Mouse (Mus musculus) C2C12 (cell line): Measurements from ENCODE around the gene Pigc. TPM values are rescaled to one million over a fixed set of nuclear protein-coding genes. Genes with fewer than 3 reads are reported as not detected.

Experiments
- H3K27me3 ChIP-seq: one replicate; pipeline ENCODE4 v1.6.1; 2011; ENCODE audit not compliant: control insufficient read depth, insufficient read depth, insufficient read length
- H3K36me3 ChIP-seq: one replicate; pipeline ENCODE4 v1.6.1; 2011; ENCODE audit not compliant: control insufficient read depth, insufficient read depth
- H3K4me3 ChIP-seq: one replicate; pipeline ENCODE4 v1.5.1; 2011; ENCODE audit warnings: mild to moderate bottlenecking, control low read depth; ENCODE audit not compliant: poor library complexity, insufficient read depth, severe bottlenecking
- H3K79me2 ChIP-seq: one replicate; pipeline ENCODE4 v1.6.1; 2011; ENCODE audit not compliant: control insufficient read depth, insufficient read depth
- H3K79me3 ChIP-seq: one replicate; pipeline ENCODE4 v1.6.1; 2011; ENCODE audit warnings: low read depth, control low read depth
- H3ac ChIP-seq: one replicate; pipeline ENCODE3; 2011; ENCODE audit warnings: low read depth; ENCODE audit not compliant: control insufficient read depth, insufficient read length
- CEBPB ChIP-seq: IDR thresholded peaks from one replicate; pipeline ENCODE4 v1.6.1; 2011; ENCODE audit warnings: low read depth, mild to moderate bottlenecking, control low read depth, moderate library complexity
- CTCF ChIP-seq: IDR thresholded peaks from one replicate; pipeline ENCODE4 v1.5.1; 2011; ENCODE audit not compliant: control insufficient read depth, insufficient read depth, insufficient read length
- FOSL1 ChIP-seq: IDR thresholded peaks from one replicate; pipeline ENCODE4 v1.8.0; 2011; ENCODE audit warnings: mild to moderate bottlenecking, low read length; ENCODE audit not compliant: poor library complexity, insufficient read depth, severe bottlenecking
- MAX ChIP-seq: IDR thresholded peaks from one replicate; pipeline ENCODE4 v1.6.1; 2011; ENCODE audit warnings: mild to moderate bottlenecking, control low read depth
- MYOD1 ChIP-seq: IDR thresholded peaks from one replicate; pipeline ENCODE4 v1.6.1; 2011; ENCODE audit warnings: low read depth; ENCODE audit not compliant: control insufficient read depth, insufficient read length
- MYOG ChIP-seq: IDR thresholded peaks from one replicate; pipeline ENCODE4 v1.6.1; 2011; ENCODE audit not compliant: control insufficient read depth, insufficient read length; ENCODE audit errors: extremely low read depth
- USF1 ChIP-seq: IDR thresholded peaks from one replicate; pipeline ENCODE4 v1.6.1; 2011; ENCODE audit warnings: low read depth, mild to moderate bottlenecking, control low read depth, moderate library complexity
- long read RNA-seq, 2 experiments: library from polyadenylated mRNA; unstranded; transcript quantifications; one replicate each; pipeline ENCODE4 v2.0.0; 2019 to 2020
- polyA plus RNA-seq: library from polyadenylated mRNA; unstranded; fragments of >200 nt; fragmentation: generic; extraction: Trizol; gene quantifications from one replicate; pipeline ENCODE4 v1.2.1, GENCODE M21; 2012; ENCODE audit warnings: missing spikeins

Pigc gene
- polyA plus RNA-seq, result 9.2 TPM
- long read RNA-seq, experiment 1, full-length matches to known transcripts, result 29 of 30 reads
- long read RNA-seq, experiment 1, partial matches to known transcripts, result 0 of 30 reads
- long read RNA-seq, experiment 1, other reads (novel, unspliced or antisense), result 1 of 30 reads
- long read RNA-seq, experiment 2, full-length matches to known transcripts, result 24 of 25 reads
- long read RNA-seq, experiment 2, partial matches to known transcripts, result 0 of 25 reads
- long read RNA-seq, experiment 2, other reads (novel, unspliced or antisense), result 1 of 25 reads

DNA sequence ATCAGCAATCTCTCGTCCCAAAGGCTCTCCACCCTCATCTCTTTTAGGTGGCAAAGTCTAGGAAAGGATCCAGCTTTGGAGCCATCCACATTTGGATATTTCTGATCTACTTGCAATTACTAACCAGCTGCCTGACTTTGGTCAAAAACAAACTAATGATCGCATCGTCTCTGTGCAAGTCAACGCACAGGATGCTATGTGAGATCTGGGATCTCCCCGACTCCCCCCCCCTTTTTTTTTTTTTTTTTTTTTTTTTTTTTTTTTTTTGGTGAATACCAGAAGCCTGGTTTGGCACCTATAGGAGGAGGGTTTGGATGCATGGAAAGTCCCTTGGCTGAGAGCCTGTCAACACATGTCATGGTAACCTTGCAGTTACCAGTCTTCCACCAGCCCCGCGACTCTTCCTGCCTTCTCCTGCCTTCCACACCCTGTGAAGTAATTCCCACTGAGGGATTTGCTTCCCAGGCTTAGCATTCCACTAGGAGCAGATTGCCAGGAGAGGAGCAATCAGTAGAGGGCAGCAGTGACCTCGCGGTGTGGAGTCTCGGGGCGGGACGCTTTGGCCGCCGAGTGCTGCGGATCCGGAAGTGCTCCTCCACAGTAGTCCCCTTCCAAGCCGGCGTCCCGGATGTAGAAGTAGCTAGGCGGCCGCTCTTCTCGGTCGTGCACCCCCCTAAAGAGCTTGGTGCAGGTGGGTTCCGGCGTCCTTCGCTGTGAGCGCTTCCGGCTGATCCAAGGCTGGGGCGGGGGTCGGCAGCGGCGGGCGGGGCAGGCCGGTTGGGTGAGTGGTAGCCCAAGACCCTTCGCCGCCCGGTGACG is at the start of gene Pigc:
Gene Pigc, plus strand, starts transcription at position 598 of the 819 bp plus-strand sequence.
- H3K79me3 ChIP-seq, result peaks cover 10% of the 10 kb centered on the region
- peaks cover 12% of the 10 kb centered on the region for H3K27me3 ChIP-seq
- TF ChIP-seq MYOD1 (no peak), CEBPB (no peak), MAX (peak; percentile 86), CTCF (peak; percentile 79)
- H3K36me3 ChIP-seq, result peaks cover 9% of the 10 kb centered on the region
- peaks cover 22% of the 10 kb centered on the region for H3K79me2 ChIP-seq
- peak within 1 kb of the TSS; percentile 75 for H3ac ChIP-seq
- peak within 1 kb of the TSS; percentile 59 for H3K4me3 ChIP-seq

DNA sequence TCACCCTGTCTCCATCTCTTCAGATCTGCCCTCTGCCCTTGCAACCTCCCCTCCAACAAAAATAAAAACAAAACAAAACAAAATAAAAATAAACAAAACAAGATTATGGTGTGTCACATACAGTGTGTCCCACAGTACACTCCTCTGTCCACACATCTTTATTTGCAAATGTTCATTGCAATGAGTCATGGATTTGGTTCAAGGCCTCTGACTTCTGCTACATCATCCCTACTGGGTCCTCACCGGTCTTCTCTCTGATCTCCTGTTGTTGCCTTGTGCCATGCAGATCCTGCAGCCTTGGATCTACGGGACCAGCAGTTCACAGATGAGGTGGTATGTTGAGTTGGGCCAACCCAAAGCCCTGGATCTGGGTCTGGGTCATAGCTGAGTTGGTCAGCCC is 49.4 kb upstream of the Pigc start:
- Histone ChIP-seq H3K79me2 (no peaks in the 10 kb centered on the region), H3K79me3 (no peaks in the 10 kb centered on the region), H3K36me3 (no peaks in the 10 kb centered on the region), H3ac (no peak overlapping the region), H3K27me3 (peaks cover 3% of the 10 kb centered on the region), H3K4me3 (no peak overlapping the region)
- TF ChIP-seq USF1 (no peak), CEBPB (no peak), MAX (no peak), CTCF (no peak), MYOG (no peak), MYOD1 (no peak), FOSL1 (no peak)

DNA sequence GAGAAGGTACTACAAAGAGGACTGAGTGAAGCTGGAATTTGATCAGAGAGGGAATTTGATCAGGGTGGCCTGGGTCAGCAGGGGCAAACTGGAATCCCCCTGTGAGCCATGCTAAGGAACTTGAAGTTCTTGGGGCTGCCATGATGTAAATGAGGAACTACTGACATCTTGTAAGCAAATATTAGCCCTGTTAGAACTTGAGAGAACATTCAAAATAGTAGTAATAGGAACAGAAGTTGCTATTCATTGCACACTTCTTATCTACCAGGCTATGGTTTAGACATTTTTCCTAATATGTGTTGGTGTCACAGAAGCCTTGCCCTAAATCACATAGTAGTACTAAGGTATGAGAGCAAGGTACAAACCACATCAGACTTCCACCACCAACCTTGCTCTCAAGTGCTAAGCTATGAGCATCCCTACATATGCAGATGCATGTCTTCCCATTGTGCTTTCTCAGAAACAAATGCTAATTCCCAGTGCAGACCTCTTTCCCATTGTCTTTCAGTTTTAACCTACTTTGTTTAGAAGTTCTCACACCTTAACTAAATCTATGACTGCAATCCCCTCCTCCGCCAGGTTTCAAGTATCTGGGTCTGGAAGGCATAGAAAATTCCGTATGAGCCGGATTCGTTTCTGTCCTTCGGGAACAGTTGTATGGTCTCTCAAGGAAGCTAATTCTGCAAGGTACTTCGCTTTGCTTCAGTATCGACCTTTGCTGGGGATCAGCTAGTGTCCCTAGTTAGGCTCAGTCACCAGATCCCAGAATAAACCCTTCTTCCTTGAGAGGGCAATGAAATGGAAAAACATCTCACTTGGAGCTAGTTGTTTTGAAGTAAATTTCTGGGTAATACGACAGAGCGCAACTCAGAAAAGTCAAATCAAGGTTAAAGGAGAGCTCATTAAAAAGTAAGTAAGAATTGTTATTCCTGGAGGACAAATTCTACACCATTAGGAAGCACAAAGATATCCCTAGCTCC is 48.2 kb upstream of the Pigc start:
- peaks cover 3% of the 10 kb centered on the region for H3K27me3 ChIP-seq
- no peaks in the 10 kb centered on the region for H3K36me3 ChIP-seq
- H3ac ChIP-seq, result no peak overlapping the region
- no peak overlapping the region for H3K4me3 ChIP-seq
- H3K79me2 ChIP-seq, result no peaks in the 10 kb centered on the region
- H3K79me3 ChIP-seq, result no peaks in the 10 kb centered on the region
- TF ChIP-seq MAX, result no peak
- TF ChIP-seq USF1, result no peak
- TF ChIP-seq CEBPB, result no peak
- TF ChIP-seq FOSL1, result no peak
- TF ChIP-seq MYOG, result no peak
- no peak for TF ChIP-seq CTCF
- no peak for TF ChIP-seq MYOD1

DNA sequence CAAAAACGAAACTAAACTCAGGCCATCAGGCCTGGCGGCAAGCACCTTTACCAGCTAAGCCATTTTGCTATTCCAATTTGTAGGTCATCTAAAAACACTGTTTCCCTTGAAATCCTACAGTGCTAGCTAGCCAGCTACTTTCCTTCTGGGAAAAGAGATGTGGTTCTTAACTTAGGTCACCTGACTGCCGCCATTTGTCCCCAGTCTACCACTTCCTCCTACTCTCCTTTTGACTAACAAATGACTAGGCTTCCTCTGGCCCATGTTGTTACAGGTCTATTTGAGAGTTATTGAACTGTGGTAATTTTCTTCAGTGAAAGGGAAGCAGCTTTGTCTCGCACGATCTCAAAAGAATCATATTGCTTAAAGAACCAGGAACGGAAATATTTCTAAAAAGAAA is 47.1 kb upstream of the Pigc start:
- Histone ChIP-seq H3K4me3 (no peak overlapping the region), H3K27me3 (peaks cover 3% of the 10 kb centered on the region), H3K79me2 (no peaks in the 10 kb centered on the region), H3K36me3 (no peaks in the 10 kb centered on the region), H3K79me3 (no peaks in the 10 kb centered on the region), H3ac (no peak overlapping the region)
- TF ChIP-seq CEBPB, result no peak
- TF ChIP-seq USF1, result no peak
- no peak for TF ChIP-seq CTCF
- no peak for TF ChIP-seq MYOG
- no peak for TF ChIP-seq MAX
- TF ChIP-seq FOSL1, result no peak
- TF ChIP-seq MYOD1, result no peak

DNA sequence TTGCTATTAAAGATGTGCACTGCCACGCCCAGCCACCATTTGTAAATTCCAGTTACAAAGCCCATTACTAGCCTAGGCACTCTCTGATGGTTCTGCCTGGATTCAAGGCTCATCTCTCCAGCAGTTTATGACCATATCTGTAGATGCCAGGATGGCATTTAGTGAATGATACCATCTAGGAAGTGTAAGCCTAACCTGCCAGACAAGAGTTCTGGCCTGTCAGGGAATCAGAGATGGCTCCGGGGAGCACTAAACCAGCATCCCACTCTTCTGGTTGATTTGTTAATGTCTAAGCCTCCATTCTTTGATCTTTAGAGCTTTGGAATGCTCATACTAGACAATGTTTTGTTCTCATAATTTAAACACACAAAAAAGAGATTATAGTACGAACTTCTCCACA is 44.7 kb upstream of the Pigc start:
- Histone ChIP-seq H3K79me3 (no peaks in the 10 kb centered on the region), H3K79me2 (no peaks in the 10 kb centered on the region), H3ac (no peak overlapping the region), H3K4me3 (no peak overlapping the region), H3K36me3 (no peaks in the 10 kb centered on the region), H3K27me3 (peaks cover 3% of the 10 kb centered on the region)
- TF ChIP-seq MYOG (no peak), CEBPB (no peak), CTCF (no peak), MYOD1 (no peak), MAX (no peak), USF1 (no peak), FOSL1 (no peak)
